Mouse (Mus musculus) megakaryocyte, embryonic 14.5 days (primary cell): ENCODE measurements around the gene Nutm1.

ENCODE experiments used
- FLI1 ChIP-seq: IDR thresholded peaks from 2 replicates; pipeline ENCODE4 v1.6.1; 2012; ENCODE audit warnings: low read length, inconsistent platforms, mixed read lengths
- GATA1 ChIP-seq: IDR thresholded peaks from 3 replicates; pipeline ENCODE4 v1.6.1; 2012; ENCODE audit warnings: mixed read lengths, low read length, inconsistent platforms, borderline replicate concordance

DNA sequence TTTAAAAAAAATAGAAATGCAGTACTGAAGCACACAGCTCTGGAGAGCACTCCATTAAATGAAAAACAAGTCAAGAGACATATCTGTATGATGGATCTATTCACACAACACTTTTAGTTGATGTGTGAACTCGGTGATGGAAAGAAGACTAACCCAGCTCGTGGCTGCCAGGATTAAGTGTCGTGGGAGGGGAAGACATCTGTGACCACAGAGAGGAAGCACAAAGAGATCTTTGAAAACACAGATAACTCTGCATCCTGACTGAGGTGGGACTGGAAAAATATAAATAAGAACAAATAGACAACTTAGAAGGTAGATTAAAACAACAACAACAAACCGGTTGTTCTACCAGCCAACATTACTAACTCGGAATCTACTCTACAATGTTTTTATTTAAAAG lies 36.5 kb downstream of the Nutm1 start:
- TF ChIP-seq GATA1: no peak
- TF ChIP-seq FLI1: no peak
